Mouse (Mus musculus): Measurements from ENCODE around the gene Nap1l1. TPM values are rescaled to one million over a fixed set of nuclear protein-coding genes. Genes with fewer than 3 reads are reported as not detected.

The Nap1l1 gene
- polyA plus RNA-seq, 2 experiments = 103 to 117 TPM

GRCm38 (mm10) chr10:111508324-111509080 is 35.5 kb downstream of the Nap1l1 start:
- Histone ChIP-seq H3K4me2 (ENCODE audit: low read depth) (peak overlapping the region; percentile 97; the same call in 1 of the 2 replicates), H3K9me3 (ENCODE audit: control insufficient read depth, low read length) (no peaks in the 10 kb centered on the region), H3K27me3 (ENCODE audit: control insufficient read depth, insufficient read depth, low read length) (peaks cover 37% of the 10 kb centered on the region), H3K27ac (no peak overlapping the region), H3K4me1 (replicated peaks; ENCODE audit: control insufficient read depth in 2 of 2, insufficient read depth in 2 of 2, low read length in 1 of 2) (peaks cover 2 to 10% of the 10 kb centered on the region in 2 experiments; a peak in 3 of 4 replicates), H3K9ac (replicated peaks) (no peak overlapping the region), H3K36me3 (replicated peaks; ENCODE audit: control insufficient read depth, insufficient read depth, low read depth) (no peaks in the 10 kb centered on the region), H3K4me3 (ENCODE audit: insufficient read depth in 1 of 2, low read depth in 2 of 2, low read length in 2 of 2) (peak overlapping the region in 1 of 2 experiments; percentile 71; a peak in 2 of 4 replicates)
- WGBS (ENCODE audit: insufficient replicate concordance) = 22% methylated on average over 7 of the region's 7 CpGs
- ATAC-seq (ENCODE audit: insufficient read depth) = no peak
- TF ChIP-seq CTCF (IDR thresholded peaks at IDR 0.05; ENCODE audit: low read depth) (no peak), EP300 (IDR thresholded peaks at IDR 0.05; ENCODE audit: low read depth) (no peak)
- no peak for DNase-seq (ENCODE audit: low read depth in 3 of 3, low spot score in 3 of 3)

GRCm38 (mm10) chr10:111509103-111509784 is 36.2 kb downstream of the Nap1l1 start:
- no peak for TF ChIP-seq EP300 (IDR thresholded peaks at IDR 0.05; ENCODE audit: low read depth)
- TF ChIP-seq CTCF (IDR thresholded peaks at IDR 0.05; ENCODE audit: low read depth) = no peak
- Histone ChIP-seq H3K4me1 (replicated peaks; ENCODE audit: control insufficient read depth in 2 of 2, insufficient read depth in 2 of 2, low read length in 1 of 2) (peaks cover 2 to 10% of the 10 kb centered on the region in 2 experiments; a peak in 3 of 4 replicates), H3K36me3 (replicated peaks; ENCODE audit: control insufficient read depth, insufficient read depth, low read depth) (no peaks in the 10 kb centered on the region), H3K27me3 (ENCODE audit: control insufficient read depth, insufficient read depth, low read length) (peaks cover 37% of the 10 kb centered on the region), H3K9ac (replicated peaks) (no peak overlapping the region), H3K4me2 (ENCODE audit: low read depth) (no peak overlapping the region; the same call in 1 of the 2 replicates), H3K9me3 (ENCODE audit: control insufficient read depth, low read length) (no peaks in the 10 kb centered on the region), H3K4me3 (ENCODE audit: insufficient read depth in 1 of 2, low read depth in 2 of 2, low read length in 2 of 2) (no peak overlapping the region), H3K27ac (no peak overlapping the region)
- DNase-seq (ENCODE audit: low read depth in 3 of 3, low spot score in 3 of 3) (no peak), ATAC-seq (ENCODE audit: insufficient read depth) (no peak)
- WGBS (ENCODE audit: insufficient replicate concordance) = 46% methylated on average over 8 of the region's 8 CpGs

- no peaks in the 10 kb centered on the region for H3K36me3 ChIP-seq (replicated peaks; ENCODE audit: control insufficient read depth, insufficient read depth, low read depth)
- peaks cover 37% of the 10 kb centered on the region for H3K27me3 ChIP-seq (ENCODE audit: control insufficient read depth, insufficient read depth, low read length)
- ATAC-seq (ENCODE audit: insufficient read depth) (no peak), DNase-seq (ENCODE audit: low read depth in 3 of 3, low spot score in 3 of 3) (no peak)
- H3K27ac ChIP-seq = no peak overlapping the region
- H3K4me2 ChIP-seq (ENCODE audit: low read depth) = no peak overlapping the region
- no peak overlapping the region for H3K4me3 ChIP-seq (ENCODE audit: insufficient read depth in 1 of 2, low read depth in 2 of 2, low read length in 2 of 2)
- peaks cover 2 to 10% of the 10 kb centered on the region in 2 experiments; a peak in 3 of 4 replicates for H3K4me1 ChIP-seq (replicated peaks; ENCODE audit: control insufficient read depth in 2 of 2, insufficient read depth in 2 of 2, low read length in 1 of 2)
- no peaks in the 10 kb centered on the region for H3K9me3 ChIP-seq (ENCODE audit: control insufficient read depth, low read length)
- H3K9ac ChIP-seq (replicated peaks) = no peak overlapping the region
- no peak for TF ChIP-seq CTCF (IDR thresholded peaks at IDR 0.05; ENCODE audit: low read depth)
- TF ChIP-seq EP300 (IDR thresholded peaks at IDR 0.05; ENCODE audit: low read depth) = no peak
- 55% methylated on average over 7 of the region's 7 CpGs for whole genome bisulfite sequencing (ENCODE audit: insufficient replicate concordance)
Observed at GRCm38 (mm10) chr10:111509981-111510380, 37.0 kb downstream of the Nap1l1 start.

GRCm38 (mm10) chr10:111510798-111511197 is 37.8 kb downstream of the Nap1l1 start:
- DNase-seq (ENCODE audit: low read depth in 3 of 3, low spot score in 3 of 3) (no peak), ATAC-seq (ENCODE audit: insufficient read depth) (no peak)
- Histone ChIP-seq H3K4me1 (replicated peaks; ENCODE audit: control insufficient read depth in 2 of 2, insufficient read depth in 2 of 2, low read length in 1 of 2) (peaks cover 2 to 14% of the 10 kb centered on the region in 2 experiments; a peak in 3 of 4 replicates), H3K36me3 (replicated peaks; ENCODE audit: control insufficient read depth, insufficient read depth, low read depth) (no peaks in the 10 kb centered on the region), H3K27me3 (ENCODE audit: control insufficient read depth, insufficient read depth, low read length) (peaks cover 37% of the 10 kb centered on the region), H3K4me2 (ENCODE audit: low read depth) (no peak overlapping the region), H3K27ac (no peak overlapping the region), H3K4me3 (ENCODE audit: insufficient read depth in 1 of 2, low read depth in 2 of 2, low read length in 2 of 2) (no peak overlapping the region), H3K9ac (replicated peaks) (no peak overlapping the region), H3K9me3 (ENCODE audit: control insufficient read depth, low read length) (no peaks in the 10 kb centered on the region)
- 19% methylated on average over 7 of the region's 7 CpGs for WGBS (ENCODE audit: insufficient replicate concordance)
- TF ChIP-seq EP300 (IDR thresholded peaks at IDR 0.05; ENCODE audit: low read depth) = no peak
- no peak for TF ChIP-seq CTCF (IDR thresholded peaks at IDR 0.05; ENCODE audit: low read depth)

GRCm38 (mm10) chr10:111512036-111512568 is 39.1 kb downstream of the Nap1l1 start:
- H3K9ac ChIP-seq (replicated peaks) = no peak overlapping the region
- peaks cover 29% of the 10 kb centered on the region for H3K27me3 ChIP-seq (ENCODE audit: control insufficient read depth, insufficient read depth, low read length)
- no peak for TF ChIP-seq EP300 (IDR thresholded peaks at IDR 0.05; ENCODE audit: low read depth)
- no peak for TF ChIP-seq CTCF (IDR thresholded peaks at IDR 0.05; ENCODE audit: low read depth)
- H3K27ac ChIP-seq = no peak overlapping the region
- H3K36me3 ChIP-seq (replicated peaks; ENCODE audit: control insufficient read depth, insufficient read depth, low read depth) = no peaks in the 10 kb centered on the region
- DNase-seq (ENCODE audit: low read depth in 3 of 3, low spot score in 3 of 3) (no peak), ATAC-seq (ENCODE audit: insufficient read depth) (no peak)
- H3K4me2 ChIP-seq (ENCODE audit: low read depth) = no peak overlapping the region
- H3K4me3 ChIP-seq (ENCODE audit: insufficient read depth in 1 of 2, low read depth in 2 of 2, low read length in 2 of 2) = no peak overlapping the region
- 72% methylated on average over 10 of the region's 10 CpGs for WGBS (ENCODE audit: insufficient replicate concordance)
- H3K4me1 ChIP-seq (replicated peaks; ENCODE audit: control insufficient read depth in 2 of 2, insufficient read depth in 2 of 2, low read length in 1 of 2) = peaks cover 0 to 20% of the 10 kb centered on the region in 2 experiments; a peak in 2 of 4 replicates
- no peaks in the 10 kb centered on the region for H3K9me3 ChIP-seq (ENCODE audit: control insufficient read depth, low read length)

Data from liver, embryonic 14.5 days (tissue).